Mouse (Mus musculus) cortical plate, adult 2 months (tissue): ENCODE measurements at regions not wholly inside any gene's neighbourhood (a gene's known extent, or its start where the extent isn't known, plus 50 kb on each side); places are given as distances from the start of the nearest gene placed in this dataset.

ENCODE experiments used
- CTCF ChIP-seq: fragments of 200-500 bp; IDR thresholded peaks from 2 replicates; pipeline ENCODE4 v1.5.1; 2011; ENCODE audit warnings: mild to moderate bottlenecking, control low read depth, low read length; ENCODE audit not compliant: insufficient read depth; ENCODE audit errors: extremely low read depth
- POLR2A ChIP-seq: fragments of 200-500 bp; IDR thresholded peaks from 2 replicates; pipeline ENCODE4 v1.6.1; 2011; ENCODE audit warnings: mild to moderate bottlenecking, low read length, control low read depth; ENCODE audit not compliant: insufficient read depth; ENCODE audit errors: extremely low read depth

GRCm38 (mm10) chr7:135932595-135933175, 216.5 kb upstream of the Mki67 start:
- no peak for TF ChIP-seq POLR2A
- TF ChIP-seq CTCF = no peak
